Mouse (Mus musculus): ENCODE measurements at regions not wholly inside any gene's neighbourhood (a gene's known extent, or its start where the extent isn't known, plus 50 kb on each side); places are given as distances from the start of the nearest gene placed in this dataset.

- no peak for TF ChIP-seq POLR2A (IDR thresholded peaks at IDR 0.05; ENCODE audit: control insufficient read depth in 1 of 2, insufficient read depth in 1 of 2, low read depth in 1 of 2, low read length in 2 of 2, poor library complexity in 1 of 2)
- no peak for TF ChIP-seq CTCF (IDR thresholded peaks at IDR 0.05 in 2 of 3, conservative IDR thresholded peaks at IDR 0.05 in 1 of 3; ENCODE audit: control insufficient read depth in 1 of 3, insufficient read depth in 1 of 3, low read depth in 2 of 3, low read length in 3 of 3, poor library complexity in 1 of 3, severe bottlenecking in 1 of 3)
- TF ChIP-seq ELF1 (IDR thresholded peaks at IDR 0.05; ENCODE audit: low read depth, low read length), result no peak
- no peak for TF ChIP-seq MAZ (IDR thresholded peaks at IDR 0.05; ENCODE audit: low read depth, low read length)
- TF ChIP-seq MAFK (IDR thresholded peaks at IDR 0.05; ENCODE audit: borderline replicate concordance, low read depth, low read length), result no peak
- no peak for TF ChIP-seq MAX (IDR thresholded peaks at IDR 0.05; ENCODE audit: low read length)
- TF ChIP-seq EP300 (IDR thresholded peaks at IDR 0.05; ENCODE audit: low read depth in 1 of 2, low read length in 2 of 2), result no peak
- no peak for TF ChIP-seq USF1 (IDR thresholded peaks at IDR 0.05; ENCODE audit: low read depth, low read length)
- no peak for TF ChIP-seq UBTF (IDR thresholded peaks at IDR 0.05; ENCODE audit: borderline replicate concordance, insufficient read depth, low read depth, low read length)
- TF ChIP-seq ZKSCAN1 (IDR thresholded peaks at IDR 0.05; ENCODE audit: low read depth, low read length), result no peak
- no peak for TF ChIP-seq CHD2 (IDR thresholded peaks at IDR 0.05; ENCODE audit: low read length)
- TF ChIP-seq TAL1 (IDR thresholded peaks at IDR 0.05; ENCODE audit: low read length), result no peak
- no peak for TF ChIP-seq RAD21 (IDR thresholded peaks at IDR 0.05; ENCODE audit: low read depth, low read length)
These were observed 387.2 kb upstream of the Pou3f2 start for GRCm38 (mm10) chr4:22875392-22875791.

Measured in MEL (cell line).